Mouse (Mus musculus) urinary bladder, postnatal 4 days (tissue): ENCODE measurements around the gene Slc36a1.

ENCODE experiments used
- DNase-seq, 2 experiments: peaks; one replicate each; pipeline ENCODE4 v3.0.0; 2021 to 2022; ENCODE audit warnings: low spot score in 2 of 2

Gene Slc36a1

DNA sequence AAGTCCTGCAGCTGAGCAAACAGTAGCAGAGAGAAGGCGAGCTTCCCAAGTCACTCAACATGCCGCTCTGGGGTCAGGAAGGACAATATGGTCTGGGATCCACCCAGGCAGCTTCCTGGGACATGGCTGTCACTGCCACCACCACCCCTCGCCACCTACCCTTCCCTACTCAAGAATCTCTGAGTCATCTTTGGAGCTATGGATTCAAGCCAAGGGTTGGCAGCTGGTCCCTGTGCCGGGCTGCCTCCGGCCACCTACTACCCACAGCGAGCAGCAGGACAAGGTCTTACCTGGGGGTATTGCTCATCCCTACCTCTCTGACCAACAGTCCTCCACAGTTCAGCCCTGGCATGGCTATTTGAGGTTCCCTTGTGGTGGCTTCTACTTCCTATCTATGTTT is 70.6 kb downstream of the Slc36a1 start:
- no peak for DNase-seq
